Mouse (Mus musculus) spleen, postnatal 10 days (tissue): ENCODE results near the gene Vmn2r111.
"Not testable (repeated sequence)": the region's sequence is repeated elsewhere in the genome, so short reads cannot be mapped to it uniquely, and the experiment has no call there.

Experiments used
- DNase-seq, 2 experiments: peaks; one replicate each; pipeline ENCODE4 v3.0.0; 2021 to 2022; ENCODE audit warnings: low spot score in 2 of 2

The Vmn2r111 gene

DNA sequence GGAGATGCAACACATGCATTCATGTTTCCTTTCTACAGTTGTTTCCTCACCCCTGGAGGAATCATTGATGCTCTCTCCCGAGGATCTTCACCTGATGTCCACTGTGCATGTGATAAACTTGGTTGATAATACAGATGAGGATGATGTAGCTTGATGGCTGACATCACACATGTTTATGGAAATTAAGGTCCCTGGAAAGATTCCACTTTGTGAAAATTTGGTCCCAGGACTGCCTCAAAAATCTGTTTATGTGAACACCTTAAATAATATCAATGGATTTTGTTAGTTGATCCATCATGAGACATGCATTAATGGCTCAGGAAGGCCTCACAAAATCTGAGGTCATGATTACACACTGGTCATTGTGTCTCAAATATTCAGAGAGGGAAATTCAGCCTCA is at the start of gene Vmn2r111:
Gene Vmn2r111, minus strand, starts transcription at position 101 of the 400 bp plus-strand sequence.
- not testable (repeated sequence) for DNase-seq

- DNase-seq: not testable (repeated sequence)
These were observed 27.4 kb upstream of the Vmn2r111 start, which contains the start of gene Vmn2r112 for GRCm38 (mm10) chr17:22600651-22601050. Vmn2r112 (plus strand) TSS chr17:22600951.

- DNase-seq: not testable (repeated sequence)
These were observed 52.8 kb downstream of the Vmn2r111 start for GRCm38 (mm10) chr17:22520467-22520866.

- DNase-seq: not testable (repeated sequence)
These were observed 53.2 kb downstream of the Vmn2r111 start for GRCm38 (mm10) chr17:22520037-22520436.

- no peak for DNase-seq
These were observed 76.2 kb downstream of the Vmn2r111 start for GRCm38 (mm10) chr17:22497120-22497519.
